Mouse (Mus musculus): ENCODE measurements at regions not wholly inside any gene's neighbourhood (a gene's known extent, or its start where the extent isn't known, plus 50 kb on each side); places are given as distances from the start of the nearest gene placed in this dataset.
"Not testable (repeated sequence)": the region's sequence is repeated elsewhere in the genome, so short reads cannot be mapped to it uniquely, and the experiment has no call there.

- TF ChIP-seq CTCF (conservative IDR thresholded peaks at IDR 0.05 in 1 of 2, IDR thresholded peaks at IDR 0.05 in 1 of 2; ENCODE audit: low read depth in 2 of 2, low read length in 2 of 2); MXI1 (IDR thresholded peaks at IDR 0.05; ENCODE audit: low read depth, low read length); POLR2A (IDR thresholded peaks at IDR 0.05; ENCODE audit: low read depth, low read length); JUND (conservative IDR thresholded peaks at IDR 0.05; ENCODE audit: low read depth, low read length); CHD1 (IDR thresholded peaks at IDR 0.05; ENCODE audit: low read depth, low read length); NELFE (IDR thresholded peaks at IDR 0.05; ENCODE audit: low read depth, low read length); E2F4 (IDR thresholded peaks at IDR 0.05; ENCODE audit: insufficient replicate concordance, low read depth, low read length); MAX (IDR thresholded peaks at IDR 0.05; ENCODE audit: low read length); USF2 (conservative IDR thresholded peaks at IDR 0.05; ENCODE audit: low read depth, low read length); MEF2A (IDR thresholded peaks at IDR 0.05; ENCODE audit: borderline replicate concordance, low read depth, low read length); EP300 (IDR thresholded peaks at IDR 0.05; ENCODE audit: low read length); ELF1 (IDR thresholded peaks at IDR 0.05; ENCODE audit: low read depth, low read length): not testable (repeated sequence)
Measured at GRCm38 (mm10) chr5:51941925-51942291, 248.4 kb downstream of the Dhx15 start.
